Mouse (Mus musculus): ENCODE data around the gene Siah1a.

Siah1a gene

DNA sequence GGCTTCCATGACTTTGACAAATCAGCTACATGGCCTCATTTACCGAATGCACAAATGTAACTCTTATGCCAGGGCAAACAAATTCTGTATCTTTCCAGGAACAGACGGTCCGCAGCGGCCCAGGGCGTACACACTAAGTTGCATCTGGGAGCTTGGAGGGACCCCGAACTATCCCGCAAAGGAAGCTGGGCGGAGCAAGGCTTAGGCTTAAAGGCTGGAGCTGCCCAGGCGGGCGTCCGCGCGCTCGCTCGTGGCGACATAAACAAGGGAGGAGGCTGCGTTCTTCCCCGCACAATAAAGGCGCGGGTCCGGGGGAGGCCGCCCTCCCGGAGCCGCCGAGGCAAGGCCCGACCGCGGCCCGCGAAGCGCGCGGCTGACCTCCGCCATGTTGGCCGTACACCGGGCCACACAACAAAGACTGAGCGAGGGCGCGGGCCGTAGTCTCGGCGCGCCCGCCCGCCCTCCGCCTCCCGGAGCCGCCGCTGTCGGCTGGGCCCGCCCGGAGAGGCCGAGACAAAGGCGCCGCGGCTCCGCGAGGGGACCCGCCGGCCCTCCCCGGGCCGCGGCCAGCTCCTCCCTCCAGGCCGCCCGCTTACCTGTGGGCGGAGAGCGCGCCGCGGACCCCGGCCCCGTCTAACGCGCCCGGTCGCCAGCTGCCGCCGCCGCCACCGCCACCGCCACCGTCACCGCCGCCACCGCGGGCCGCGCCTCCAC, at the start of gene Siah1a, which contains the start of gene Gm10638:
Gene Siah1a, minus strand, starts transcription at position 714 of the 714 bp plus-strand sequence.
Gene Gm10638, plus strand, starts transcription at position 479 of the 714 bp plus-strand sequence.
- DNase-seq (ENCODE audit: low spot score): no peak

DNA sequence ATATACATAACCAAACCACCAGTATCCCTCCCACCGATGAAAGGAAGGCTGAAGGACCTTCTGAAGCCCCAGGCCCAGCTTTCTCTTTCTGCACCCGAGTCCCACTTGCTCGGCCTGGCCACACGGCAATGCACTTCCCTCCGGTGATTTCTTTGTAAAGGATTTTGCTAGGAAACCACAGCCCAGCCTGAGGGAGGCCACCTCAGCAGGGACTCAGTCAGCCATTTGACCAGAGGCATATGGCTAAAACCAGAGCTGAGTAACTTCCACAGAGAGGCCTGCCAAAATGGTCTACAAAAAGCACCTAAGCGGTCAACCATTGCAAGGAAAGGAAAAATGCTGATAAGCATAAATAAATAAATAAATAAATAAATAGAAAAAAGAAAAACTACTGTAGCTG, 49.0 kb upstream of the Siah1a start:
- DNase-seq (ENCODE audit: low spot score): no peak

DNA sequence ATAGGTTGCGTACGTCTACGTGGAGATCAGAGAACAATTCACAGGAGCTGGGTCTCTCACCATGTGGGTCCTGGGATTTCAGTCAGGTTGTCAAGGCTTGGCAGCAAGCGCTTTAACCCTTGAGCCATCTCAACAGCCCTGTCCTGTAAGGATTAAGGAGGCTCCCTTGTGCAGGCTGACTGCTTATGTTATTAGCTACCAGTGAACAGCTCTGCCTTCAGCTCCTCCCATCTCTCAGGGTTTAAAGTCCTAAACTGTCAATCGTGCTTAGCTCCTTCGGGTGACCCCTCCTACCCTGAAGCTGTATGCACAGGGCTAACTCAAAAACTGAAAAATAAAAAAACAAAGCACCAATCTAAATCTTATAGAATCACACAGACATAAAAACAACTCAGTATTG, 45.8 kb upstream of the Siah1a start:
- DNase-seq (ENCODE audit: low spot score): no peak

DNA sequence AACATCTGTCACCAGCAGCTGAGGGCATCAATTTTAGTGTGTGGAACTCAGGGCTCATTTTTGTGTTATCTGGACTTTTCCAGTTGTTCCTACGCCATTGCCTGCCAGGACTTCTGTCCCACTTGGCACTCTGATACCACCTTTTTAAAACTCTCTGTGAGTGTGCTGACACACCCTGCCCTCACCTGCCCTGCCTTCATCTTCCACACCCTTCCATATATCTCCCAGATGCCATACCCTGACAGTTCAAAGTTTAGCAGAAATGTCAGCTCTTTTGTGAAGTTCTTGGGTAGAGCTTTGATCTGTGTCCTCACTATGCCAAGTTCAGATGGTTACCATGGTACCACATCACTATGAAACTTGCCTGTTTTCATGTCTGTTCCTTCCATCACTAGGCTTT, 43.8 kb upstream of the Siah1a start:
- no peak for DNase-seq (ENCODE audit: low spot score)

DNA sequence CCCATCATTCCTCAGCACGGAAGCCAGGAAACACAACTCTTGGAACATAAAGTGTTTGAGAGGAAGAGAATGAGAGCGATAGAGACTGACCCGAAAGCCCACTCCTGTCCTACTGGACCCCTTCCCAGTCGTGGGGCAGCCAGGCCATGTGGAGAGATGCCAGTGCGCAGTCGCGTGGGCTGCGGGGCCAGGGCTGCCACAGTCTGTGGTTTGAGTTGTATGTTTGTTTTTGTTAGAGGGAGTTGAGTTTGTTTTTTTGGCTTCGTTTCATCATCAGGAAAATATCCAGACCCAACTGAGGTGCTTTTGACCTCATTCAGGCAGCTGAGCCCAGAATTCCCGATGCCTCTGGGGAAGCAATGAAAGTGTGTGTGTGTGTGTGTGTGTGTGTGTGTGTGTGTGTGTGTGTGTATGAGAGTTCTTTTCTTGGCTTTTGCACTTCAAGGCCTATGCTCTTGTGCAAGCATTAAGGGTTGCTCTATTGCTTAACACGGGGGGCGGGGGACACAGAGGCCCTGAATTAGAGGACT, 42.2 kb upstream of the Siah1a start:
- no peak for DNase-seq (ENCODE audit: low spot score)

DNA sequence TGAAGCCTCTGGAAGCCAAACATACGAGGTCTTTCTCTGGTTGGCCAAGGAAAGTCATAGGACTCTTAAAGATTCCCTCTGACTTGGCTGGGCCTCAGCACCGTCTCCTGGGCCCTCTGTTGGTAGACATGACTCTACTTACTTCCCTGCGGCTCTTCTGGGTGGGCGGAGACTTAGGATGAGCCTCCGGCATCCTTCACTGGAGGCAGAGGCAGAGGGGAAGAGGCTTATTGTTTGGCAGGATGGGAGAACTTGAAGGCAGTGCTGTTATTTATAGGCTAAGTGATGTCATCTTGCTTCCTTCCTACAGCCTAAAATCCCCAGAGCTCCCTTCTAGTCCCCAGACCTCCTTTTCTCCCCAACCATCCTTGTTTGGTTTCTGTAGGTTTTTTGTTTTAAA, 40.8 kb upstream of the Siah1a start:
- no peak for DNase-seq (ENCODE audit: low spot score)

DNA sequence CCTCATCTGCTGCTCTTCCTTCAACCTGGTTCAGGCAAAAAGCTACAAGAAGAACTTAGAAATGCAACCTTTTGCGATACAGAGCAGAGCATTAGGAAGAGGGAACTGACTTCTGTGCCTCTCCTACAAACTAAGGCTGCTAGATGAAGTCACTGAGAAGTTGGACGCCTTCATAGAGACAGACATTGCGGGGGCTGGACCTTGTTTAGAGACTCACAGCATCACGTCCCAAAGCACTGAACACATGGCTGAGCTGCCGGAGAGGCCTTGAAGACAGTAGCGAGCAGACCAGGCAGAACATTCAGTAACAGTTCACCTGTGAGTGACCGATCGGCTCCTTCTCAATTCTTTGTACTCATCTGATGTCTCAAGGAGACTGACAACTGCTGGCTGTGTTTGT, 35.4 kb upstream of the Siah1a start:
- no peak for DNase-seq (ENCODE audit: low spot score)

DNA sequence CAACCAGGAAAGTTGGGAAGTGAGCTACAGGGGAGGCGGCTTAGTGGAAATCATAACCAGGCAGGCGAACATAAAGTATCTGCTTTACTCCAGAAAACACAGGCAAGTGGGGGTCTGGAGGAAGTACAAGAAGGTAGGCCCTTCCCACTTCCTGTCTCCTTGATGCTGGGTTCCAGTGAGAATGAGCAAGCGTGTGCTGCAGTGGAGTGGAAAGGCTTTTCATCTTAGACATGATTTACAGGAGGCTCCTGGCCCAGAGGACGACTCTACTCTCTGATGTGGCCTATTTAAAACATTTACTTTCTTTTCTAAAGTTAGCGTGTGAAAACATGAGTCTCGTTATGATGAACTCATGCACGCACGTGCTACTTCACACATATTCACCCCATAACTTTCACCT, 33.5 kb upstream of the Siah1a start:
- no peak for DNase-seq (ENCODE audit: low spot score)

DNA sequence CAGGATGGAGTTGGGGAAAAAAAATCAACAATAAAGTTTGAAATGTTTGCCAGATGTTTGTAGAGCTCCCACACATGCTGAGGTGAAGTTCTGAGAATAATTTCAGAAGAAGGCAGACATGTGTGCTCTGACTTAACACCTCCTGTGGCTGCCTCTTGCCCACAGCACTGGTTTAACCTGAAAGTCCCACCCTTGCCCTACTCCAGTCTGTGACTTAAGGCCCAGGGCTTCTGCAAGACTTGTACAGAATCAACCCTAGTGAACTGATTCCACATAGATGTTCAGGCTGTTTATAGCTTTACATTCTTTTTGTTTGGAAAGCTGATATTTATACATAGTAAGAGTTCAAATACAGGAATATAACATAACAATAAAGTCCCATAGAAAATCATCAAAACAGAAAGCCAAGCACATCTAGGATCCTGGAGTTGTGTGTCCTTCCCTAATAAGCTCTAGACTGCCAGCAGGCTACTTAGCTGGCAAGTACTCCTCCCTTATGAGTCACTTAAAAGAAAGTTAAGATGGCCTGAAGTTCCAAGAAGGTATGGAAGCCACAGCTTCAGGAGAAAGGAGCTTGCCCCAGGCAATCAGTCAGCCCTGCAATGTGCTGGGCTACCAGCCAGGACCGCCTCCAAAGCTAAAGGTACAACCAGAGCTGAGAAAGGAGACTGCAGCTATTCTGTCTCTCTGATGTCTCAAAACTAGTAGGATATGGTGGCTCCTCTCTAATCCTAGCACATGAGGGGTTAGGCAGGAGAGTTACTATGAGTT, 24.4 kb upstream of the Siah1a start:
- no peak for DNase-seq (ENCODE audit: low spot score)

DNA sequence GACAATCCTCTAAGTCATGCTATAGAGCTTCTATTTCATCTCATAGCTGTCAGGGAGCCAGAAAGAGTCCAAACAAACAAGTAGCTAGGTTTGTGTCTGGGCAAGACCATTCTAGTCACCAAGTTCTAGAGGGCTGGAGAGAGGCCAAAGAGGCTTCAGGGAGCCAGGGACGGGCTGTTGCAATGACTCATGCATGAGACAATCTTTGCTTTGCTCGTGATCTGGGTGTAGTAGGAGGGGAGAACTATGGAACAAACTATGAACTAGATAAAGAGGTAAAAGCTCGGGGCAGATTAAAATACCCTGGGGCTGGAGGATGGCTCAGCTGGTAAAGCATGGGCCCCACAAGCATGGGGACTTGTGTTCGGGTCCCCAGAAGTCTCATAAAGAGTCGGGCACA, 22.8 kb upstream of the Siah1a start:
- peak; percentile 31 for DNase-seq (ENCODE audit: low spot score)

DNA sequence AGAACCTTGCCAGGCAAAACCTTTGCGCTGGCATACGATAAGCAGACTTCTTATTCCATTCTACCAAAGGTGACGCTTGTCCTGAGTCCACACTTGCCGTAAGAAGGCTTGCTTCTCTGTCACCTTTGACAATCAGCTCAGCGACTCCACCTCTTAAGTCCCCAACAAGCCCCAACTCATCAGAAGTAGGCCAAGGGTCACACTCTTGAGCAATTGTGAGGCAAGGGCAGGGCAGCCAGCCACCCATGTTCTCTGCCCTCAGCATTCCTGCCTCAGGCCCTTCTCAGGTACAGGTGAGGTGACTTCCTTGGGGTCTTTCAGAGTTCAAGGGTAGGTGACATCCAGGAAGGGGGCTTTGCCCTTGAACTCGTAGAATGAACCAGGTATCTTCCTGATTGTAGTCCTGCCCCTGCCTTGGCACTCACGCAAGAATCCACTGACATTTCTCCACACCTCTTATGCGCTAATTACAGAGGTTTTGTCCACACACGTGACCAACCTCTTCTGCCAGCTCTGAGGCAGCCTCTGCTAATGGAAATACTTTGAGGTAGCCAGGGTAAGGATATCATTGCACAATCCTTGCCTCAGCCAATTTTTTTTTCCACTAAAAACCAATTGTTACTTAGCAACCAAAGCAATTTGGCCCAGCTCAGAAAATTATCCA, 20.9 kb upstream of the Siah1a start:
- DNase-seq (ENCODE audit: low spot score): no peak

DNA sequence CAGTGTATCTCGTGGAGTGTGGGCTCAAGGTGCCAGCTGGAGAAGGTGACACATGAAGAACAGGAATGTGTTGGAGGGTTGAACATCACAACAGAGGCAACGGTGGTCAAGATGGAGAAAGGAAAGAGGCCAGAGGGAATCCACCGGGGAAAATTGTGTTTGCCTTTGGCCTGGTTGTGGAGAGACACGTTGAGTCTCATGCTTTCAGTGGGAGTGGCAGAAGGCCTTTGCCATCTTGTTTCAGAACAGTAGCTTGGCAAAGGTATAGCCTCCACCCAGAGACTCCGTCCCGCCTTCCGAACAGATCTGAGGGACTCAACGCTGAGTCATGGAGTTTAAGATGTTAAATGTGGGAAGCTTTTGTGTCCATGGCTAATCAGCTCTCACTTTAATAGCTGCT, 19.9 kb upstream of the Siah1a start:
- no peak for DNase-seq (ENCODE audit: low spot score)

DNA sequence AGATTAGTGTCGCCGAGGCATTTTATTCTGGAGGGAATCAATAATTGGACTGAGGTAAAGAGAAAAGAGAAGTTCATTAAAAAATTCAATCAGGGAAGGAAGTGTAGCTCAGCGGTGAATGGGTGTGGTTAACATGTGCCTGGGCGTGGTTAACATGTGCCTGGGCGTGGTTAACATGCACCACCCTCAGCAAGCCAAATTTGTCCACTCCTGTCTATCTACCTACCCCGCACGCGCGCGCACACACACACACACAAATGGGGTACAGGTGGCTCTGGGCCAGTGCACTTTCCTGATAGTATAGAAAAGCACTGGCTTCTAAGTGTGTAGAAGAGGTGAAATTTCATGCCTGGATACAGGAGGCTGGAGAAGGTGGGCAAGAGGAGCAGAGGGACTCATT, 19.4 kb upstream of the Siah1a start:
- DNase-seq (ENCODE audit: low spot score): no peak

DNA sequence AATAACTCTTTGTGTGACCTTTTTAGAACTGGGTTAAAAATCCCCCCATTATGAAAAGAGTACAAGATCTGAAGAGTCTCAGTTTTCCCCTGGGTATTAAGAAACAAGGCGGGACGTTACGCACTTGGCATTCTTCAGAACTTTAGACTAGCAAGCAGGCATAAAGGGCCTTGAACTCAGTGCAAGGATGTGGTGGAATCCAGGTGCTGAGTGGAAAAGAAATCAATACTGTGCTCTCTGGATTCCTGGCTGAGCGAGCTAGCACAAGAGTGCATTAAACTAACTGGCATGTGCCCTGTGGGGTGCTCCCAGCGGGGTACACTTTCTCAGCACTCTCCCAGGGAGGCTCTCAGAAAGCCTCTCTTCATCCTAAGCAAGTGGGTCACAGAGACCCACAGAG, 17.1 kb upstream of the Siah1a start:
- no peak for DNase-seq (ENCODE audit: low spot score)

DNA sequence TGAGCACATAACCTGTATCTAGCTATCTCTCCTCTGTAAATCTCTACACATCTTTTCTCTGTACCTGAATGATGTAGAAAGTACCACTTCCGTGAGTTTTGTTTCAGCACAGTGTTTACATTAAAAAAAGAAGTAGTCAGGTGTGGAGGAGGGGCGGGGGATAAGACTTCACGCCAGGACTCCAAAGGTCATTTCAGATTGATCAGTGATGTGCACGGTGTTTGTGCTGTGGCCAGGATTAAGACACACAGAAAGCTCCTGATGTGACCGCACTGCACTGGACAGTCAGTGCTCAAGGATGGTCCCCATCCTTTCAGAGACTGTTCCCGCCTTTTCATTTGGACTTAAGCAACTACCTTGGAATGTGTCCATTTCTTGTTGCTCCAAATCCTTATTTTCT, 15.0 kb upstream of the Siah1a start:
- DNase-seq (ENCODE audit: low spot score): no peak

DNA sequence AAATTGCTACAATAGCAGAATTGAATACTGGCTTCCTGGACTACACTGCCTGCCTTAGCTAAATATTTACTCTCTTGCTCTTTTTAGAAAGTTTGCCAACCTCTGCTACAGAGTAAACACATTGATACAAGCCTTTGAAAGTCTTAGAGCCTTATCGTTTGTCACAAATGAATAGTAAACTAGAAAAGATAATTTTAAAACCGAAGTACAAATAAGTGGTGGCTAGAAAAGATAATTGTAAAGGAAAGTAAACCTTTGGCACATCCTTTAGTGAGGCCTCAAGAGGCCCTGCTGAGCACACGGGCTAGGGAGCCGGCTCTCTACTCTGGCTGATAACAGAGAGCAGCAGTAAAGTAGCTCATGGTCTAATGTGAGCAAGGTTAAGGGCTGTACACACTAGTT, 13.4 kb upstream of the Siah1a start:
- no peak for DNase-seq (ENCODE audit: low spot score)

DNA sequence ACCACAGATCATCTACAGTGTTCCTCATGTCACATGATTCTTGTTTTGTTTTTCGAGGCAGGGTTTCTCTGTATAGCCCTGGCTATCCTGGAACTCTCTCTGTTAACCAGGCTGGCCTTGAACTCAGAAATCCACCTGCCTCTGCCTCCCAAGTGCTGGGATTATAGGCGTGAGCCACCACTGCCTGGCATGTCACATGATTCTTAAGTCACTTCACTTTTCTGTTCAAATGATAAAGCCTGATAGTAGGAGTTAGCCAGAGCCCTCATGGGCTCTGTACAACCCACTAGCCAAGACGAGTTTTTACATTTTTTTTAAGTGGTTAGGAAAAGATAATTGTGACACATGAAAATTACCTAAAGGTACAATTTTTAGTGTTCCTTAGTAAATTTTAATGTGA, 12.9 kb upstream of the Siah1a start:
- no peak for DNase-seq (ENCODE audit: low spot score)

DNA sequence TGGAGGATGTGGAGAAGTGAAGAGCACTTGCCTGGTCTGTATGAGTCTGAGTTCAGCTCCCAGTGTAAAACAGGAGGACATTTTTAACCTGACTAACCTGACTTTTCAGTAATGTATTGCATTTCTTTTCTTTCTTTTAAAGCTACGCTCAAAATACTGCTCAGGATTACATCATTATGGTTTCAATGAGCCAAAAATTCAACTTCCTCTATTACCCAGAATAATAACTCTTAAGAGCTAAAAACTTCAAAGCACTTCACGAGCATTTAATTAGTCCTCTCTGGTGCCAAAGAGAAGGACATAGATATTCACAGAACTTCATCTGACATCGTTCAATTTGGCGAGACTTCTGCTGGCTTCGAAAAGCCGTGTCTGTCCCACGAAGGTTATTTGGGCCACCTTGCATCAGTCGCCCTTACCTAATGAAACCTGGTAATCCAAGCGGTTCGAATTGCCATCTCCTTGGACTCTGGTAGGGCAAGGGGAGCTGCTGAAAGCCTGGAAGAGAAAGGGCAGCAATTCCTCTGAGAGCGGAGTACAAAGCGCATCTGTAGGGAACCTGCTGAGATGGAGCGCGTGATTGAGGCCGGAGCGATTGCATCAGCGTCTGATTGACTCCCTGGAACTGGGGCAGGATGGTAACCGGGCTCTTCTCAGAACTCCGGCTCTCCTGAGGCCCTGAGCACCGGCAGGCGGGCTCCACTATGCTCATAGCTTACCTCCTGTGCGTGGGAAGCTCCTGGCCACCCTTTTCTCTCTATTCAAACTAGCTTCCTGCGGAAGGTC, 11.4 kb upstream of the Siah1a start:
- no peak for DNase-seq (ENCODE audit: low spot score)

DNA sequence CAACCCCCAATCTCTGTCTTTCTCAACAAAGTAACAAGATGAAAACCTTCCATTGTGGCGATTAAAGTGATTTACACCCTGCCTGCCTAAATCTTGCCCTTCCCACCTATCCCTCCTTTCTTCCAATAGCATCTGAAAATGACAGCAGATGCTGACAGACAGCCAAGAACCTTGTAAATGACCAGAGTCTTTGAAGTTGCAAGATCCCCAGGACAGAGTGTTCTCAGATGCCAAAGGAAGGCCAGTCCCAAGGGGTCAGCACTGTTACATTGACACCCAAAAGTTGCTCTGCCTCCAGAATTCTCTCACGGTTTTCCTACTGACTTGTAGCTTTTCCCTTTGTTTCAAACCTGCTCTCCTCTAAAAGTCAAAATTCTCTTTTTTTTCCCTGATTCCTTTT, 4.1 kb upstream of the Siah1a start:
- DNase-seq (ENCODE audit: low spot score): no peak

DNA sequence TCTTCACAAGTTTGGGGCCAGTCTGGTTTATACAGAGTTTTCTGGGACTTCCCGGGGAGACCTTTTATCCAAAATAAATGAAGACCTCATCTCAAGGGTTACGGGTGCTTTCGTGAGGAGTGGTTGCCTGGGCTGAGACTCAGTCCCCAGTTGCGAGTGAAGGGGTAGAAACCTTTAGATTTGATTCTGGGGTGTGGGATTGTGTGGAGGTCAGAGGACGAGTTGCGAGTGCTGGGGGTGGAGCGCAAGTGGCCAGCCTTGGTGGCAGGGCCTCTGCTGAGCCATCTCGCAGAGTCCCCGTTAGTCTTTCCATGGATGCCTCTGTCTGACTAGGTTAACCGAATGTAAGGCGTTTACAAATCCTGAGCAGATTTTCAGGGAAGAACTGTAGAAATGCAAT, 777 bp upstream of the Siah1a start:
- DNase-seq (ENCODE audit: low spot score): no peak

DNA sequence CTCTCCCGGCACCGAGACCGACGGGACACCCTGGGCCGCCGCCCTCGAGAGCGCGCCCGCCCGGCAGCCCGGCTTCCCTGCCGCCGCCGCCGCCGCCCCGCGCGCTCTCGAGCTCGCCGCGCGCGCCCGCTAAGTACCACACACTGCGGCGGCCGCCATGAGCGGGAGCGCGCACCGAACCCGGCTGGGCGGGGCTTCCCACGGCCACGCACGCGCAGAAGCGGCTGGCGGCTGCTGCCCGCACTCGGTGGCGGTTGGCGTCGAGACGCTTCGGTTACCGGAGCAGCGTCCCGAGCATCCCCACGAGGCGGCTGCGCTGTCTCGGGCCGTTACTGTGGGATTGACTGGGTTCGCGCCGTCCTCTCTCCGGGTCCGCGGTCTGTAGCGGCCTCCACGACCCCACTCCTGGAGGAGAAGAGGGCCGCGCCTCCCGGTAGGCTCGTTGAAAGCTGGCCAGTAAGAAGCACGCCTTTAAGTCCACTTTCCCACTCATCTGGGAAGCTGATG, 254 bp upstream of the Siah1a start:
- peak; percentile 77 for DNase-seq (ENCODE audit: low spot score)
